Mouse (Mus musculus): ENCODE measurements around the gene Snhg11. TPM values are rescaled to one million over a fixed set of nuclear protein-coding genes. Genes with fewer than 3 reads are reported as not detected.

The Snhg11 gene
- polyA plus RNA-seq, 1 experiment from 2014 or later, result 6.2 TPM

GRCm38 (mm10) chr2:158413240-158413639 is 37.8 kb downstream of the Snhg11 start:
- 46% methylated on average over 2 of the region's 2 CpGs for WGBS
- no peaks in the 10 kb centered on the region for H3K36me3 ChIP-seq (ENCODE audit: insufficient read depth, low read length)
- no peak overlapping the region for H3K9ac ChIP-seq (replicated peaks; ENCODE audit: low read depth)
- no peaks in the 10 kb centered on the region for H3K9me3 ChIP-seq (ENCODE audit: low read length)
- H3K4me1 ChIP-seq (ENCODE audit: insufficient read depth, low read depth, low read length), result no peaks in the 10 kb centered on the region; the same call in 1 of the 2 replicates
- no peak for TF ChIP-seq EP300 (IDR thresholded peaks at IDR 0.05)
- no peak for TF ChIP-seq CTCF (IDR thresholded peaks at IDR 0.05)
- no peak for DNase-seq (ENCODE audit: low spot score)
- no peak overlapping the region for H3K4me2 ChIP-seq (replicated peaks; ENCODE audit: low read depth, low read length)
- no peak overlapping the region for H3K4me3 ChIP-seq (ENCODE audit: low read depth, low read length)
- H3K27me3 ChIP-seq (replicated peaks; ENCODE audit: insufficient read depth, low read length), result no peaks in the 10 kb centered on the region
- H3K27ac ChIP-seq (ENCODE audit: low read length), result no peak overlapping the region
- ATAC-seq, result no peak

GRCm38 (mm10) chr2:158415826-158416225 is 40.4 kb downstream of the Snhg11 start:
- no peak for TF ChIP-seq EP300 (IDR thresholded peaks at IDR 0.05)
- WGBS, result 83% methylated on average over 1 of the region's 1 CpGs

GRCm38 (mm10) chr2:158418663-158419062 is 43.2 kb downstream of the Snhg11 start:
- Histone ChIP-seq H3K27ac (ENCODE audit: low read length) (no peak overlapping the region), H3K9ac (replicated peaks; ENCODE audit: low read depth) (no peak overlapping the region), H3K4me3 (ENCODE audit: low read depth, low read length) (no peak overlapping the region), H3K27me3 (replicated peaks; ENCODE audit: insufficient read depth, low read length) (no peaks in the 10 kb centered on the region), H3K4me1 (ENCODE audit: insufficient read depth, low read depth, low read length) (no peaks in the 10 kb centered on the region), H3K4me2 (replicated peaks; ENCODE audit: low read depth, low read length) (no peak overlapping the region), H3K9me3 (ENCODE audit: low read length) (no peaks in the 10 kb centered on the region), H3K36me3 (ENCODE audit: insufficient read depth, low read length) (0 out of 2 replicates have a peak, but pooled peaks cover 6% of the 10 kb centered on the region)
- TF ChIP-seq CTCF (IDR thresholded peaks at IDR 0.05) (no peak), EP300 (IDR thresholded peaks at IDR 0.05) (no peak)
- WGBS, result 68% methylated on average over 1 of the region's 1 CpGs
- DNase-seq (ENCODE audit: low spot score), result no peak
- ATAC-seq, result no peak

More at GRCm38 (mm10) chr2:158415826-158416225, 40.4 kb downstream of the Snhg11 start:
- H3K4me3 ChIP-seq (ENCODE audit: low read depth, low read length), result no peak overlapping the region
- H3K27ac ChIP-seq (ENCODE audit: low read length), result no peak overlapping the region
- no peak overlapping the region for H3K4me2 ChIP-seq (replicated peaks; ENCODE audit: low read depth, low read length)
- H3K9me3 ChIP-seq (ENCODE audit: low read length), result no peaks in the 10 kb centered on the region
- ATAC-seq, result no peak
- DNase-seq (ENCODE audit: low spot score), result no peak
- no peaks in the 10 kb centered on the region for H3K27me3 ChIP-seq (replicated peaks; ENCODE audit: insufficient read depth, low read length)
- H3K36me3 ChIP-seq (ENCODE audit: insufficient read depth, low read length), result no peaks in the 10 kb centered on the region
- H3K4me1 ChIP-seq (ENCODE audit: insufficient read depth, low read depth, low read length), result no peaks in the 10 kb centered on the region; the same call in 1 of the 2 replicates
- H3K9ac ChIP-seq (replicated peaks; ENCODE audit: low read depth), result no peak overlapping the region

Other genes with a start within 250 kb of the Snhg11 start
- gene Tgm2, start 229.2 kb upstream of the Snhg11 start, polyA plus RNA-seq (2015; fragmentation: Nextera tagmentation; extraction: Ambion mirVana), result 97.0 TPM in 2 replicates
- gene D630003M21Rik, start 146.4 kb upstream of the Snhg11 start, polyA plus RNA-seq (2015; fragmentation: Nextera tagmentation; extraction: Ambion mirVana), result 0.85 and 0.87 TPM in 2 replicates
- gene Bpi, start 117.5 kb upstream of the Snhg11 start, polyA plus RNA-seq (2015; fragmentation: Nextera tagmentation; extraction: Ambion mirVana), result not detected in 2 replicates
- 42.1 and 56.8 TPM in 2 replicates for gene Lbp, start 69.1 kb upstream of the Snhg11 start, polyA plus RNA-seq (2015; fragmentation: Nextera tagmentation; extraction: Ambion mirVana)
- 14.8 and 17.8 TPM in 2 replicates for gene Ralgapb, start 34.2 kb downstream of the Snhg11 start, polyA plus RNA-seq (2015; fragmentation: Nextera tagmentation; extraction: Ambion mirVana)
- gene Adig, start 127.0 kb downstream of the Snhg11 start, polyA plus RNA-seq (2015; fragmentation: Nextera tagmentation; extraction: Ambion mirVana), result 0.45 and 0.62 TPM in 2 replicates
- 0.18 and 0.40 TPM in 2 replicates for gene Arhgap40, start 137.2 kb downstream of the Snhg11 start, polyA plus RNA-seq (2015; fragmentation: Nextera tagmentation; extraction: Ambion mirVana)
- gene Slc32a1, start 235.1 kb downstream of the Snhg11 start, polyA plus RNA-seq (2015; fragmentation: Nextera tagmentation; extraction: Ambion mirVana), result not detected in 2 replicates
- 6.4 and 6.6 TPM in 2 replicates for gene Actr5, start 249.2 kb downstream of the Snhg11 start, polyA plus RNA-seq (2015; fragmentation: Nextera tagmentation; extraction: Ambion mirVana)

All from lung, postnatal 0 days (tissue).